Mouse (Mus musculus) right cerebral cortex, adult 2 months (tissue): ENCODE measurements around the gene Prickle1.

Source experiments
- DNase-seq, 2 experiments: peaks; one replicate each; pipeline ENCODE4 v3.0.0; 2021 to 2022; ENCODE audit warnings: low spot score in 2 of 2

The Prickle1 gene

GRCm38 (mm10) chr15:93552169-93552568, 43.5 kb downstream of the Prickle1 start:
- no peak for DNase-seq

- no peak for DNase-seq
These were observed 47.4 kb downstream of the Prickle1 start for GRCm38 (mm10) chr15:93548297-93548696.

- no peak for DNase-seq
These were observed 56.3 kb downstream of the Prickle1 start for GRCm38 (mm10) chr15:93539415-93539814.

- DNase-seq, result no peak
These were observed 57.0 kb downstream of the Prickle1 start for GRCm38 (mm10) chr15:93538551-93539205.

GRCm38 (mm10) chr15:93537745-93538144, 57.9 kb downstream of the Prickle1 start:
- DNase-seq, result no peak

GRCm38 (mm10) chr15:93536191-93536590, 59.5 kb downstream of the Prickle1 start:
- DNase-seq, result no peak

GRCm38 (mm10) chr15:93530703-93531032, 65.0 kb downstream of the Prickle1 start:
- DNase-seq, result no peak

- DNase-seq, result no peak
These were observed 65.6 kb downstream of the Prickle1 start for GRCm38 (mm10) chr15:93529831-93530702.

- no peak for DNase-seq
These were observed 70.3 kb downstream of the Prickle1 start for GRCm38 (mm10) chr15:93525305-93525917.

GRCm38 (mm10) chr15:93521787-93522180, 73.9 kb downstream of the Prickle1 start:
- no peak for DNase-seq

- no peak for DNase-seq
These were observed 74.5 kb downstream of the Prickle1 start for GRCm38 (mm10) chr15:93521088-93521786.

- DNase-seq, result no peak
These were observed 75.6 kb downstream of the Prickle1 start for GRCm38 (mm10) chr15:93519836-93520826.

- DNase-seq, result peak; percentile 64 to 77
These were observed 76.5 kb downstream of the Prickle1 start for GRCm38 (mm10) chr15:93518941-93519835.

GRCm38 (mm10) chr15:93518143-93518902, 77.4 kb downstream of the Prickle1 start:
- no peak for DNase-seq

GRCm38 (mm10) chr15:93517022-93517565, 78.6 kb downstream of the Prickle1 start:
- no peak for DNase-seq

- DNase-seq, result no peak
These were observed 80.4 kb downstream of the Prickle1 start for GRCm38 (mm10) chr15:93515316-93515715.

- DNase-seq, result no peak
These were observed 81.8 kb downstream of the Prickle1 start for GRCm38 (mm10) chr15:93513939-93514341.

GRCm38 (mm10) chr15:93512437-93512836, 83.3 kb downstream of the Prickle1 start:
- DNase-seq, result no peak
